Mouse (Mus musculus) right cerebral cortex, postnatal 4 days (tissue): ENCODE data around the gene Inpp4b.
A peak's percentile ranks its signal among the peaks of the same experiment; 100 is the strongest.
"Not testable (repeated sequence)": the region's sequence is repeated elsewhere in the genome, so short reads cannot be mapped to it uniquely, and the experiment has no call there.

Experiments used
- DNase-seq: peaks from one replicate; pipeline ENCODE4 v3.0.0-alpha.2; 2022

The Inpp4b gene

DNA sequence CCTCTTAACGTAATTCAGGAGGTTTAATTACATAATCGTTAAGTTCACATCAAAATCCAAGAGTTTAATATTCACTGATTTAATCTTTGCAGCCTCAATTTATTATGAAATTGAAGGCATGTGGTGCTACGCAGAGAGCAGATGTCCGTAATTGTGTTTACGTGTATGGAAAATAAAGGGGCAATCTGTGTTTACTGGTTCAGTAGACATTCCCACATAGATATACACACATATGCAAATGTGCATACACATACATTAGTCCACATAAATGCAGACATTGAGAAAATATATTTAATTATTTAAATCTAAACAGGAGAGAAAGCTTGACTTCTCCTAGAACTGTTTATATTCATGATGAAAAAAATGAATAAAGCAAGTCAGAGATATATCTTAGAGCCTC lies 675.4 kb downstream of the Inpp4b start:
- DNase-seq, result no peak

DNA sequence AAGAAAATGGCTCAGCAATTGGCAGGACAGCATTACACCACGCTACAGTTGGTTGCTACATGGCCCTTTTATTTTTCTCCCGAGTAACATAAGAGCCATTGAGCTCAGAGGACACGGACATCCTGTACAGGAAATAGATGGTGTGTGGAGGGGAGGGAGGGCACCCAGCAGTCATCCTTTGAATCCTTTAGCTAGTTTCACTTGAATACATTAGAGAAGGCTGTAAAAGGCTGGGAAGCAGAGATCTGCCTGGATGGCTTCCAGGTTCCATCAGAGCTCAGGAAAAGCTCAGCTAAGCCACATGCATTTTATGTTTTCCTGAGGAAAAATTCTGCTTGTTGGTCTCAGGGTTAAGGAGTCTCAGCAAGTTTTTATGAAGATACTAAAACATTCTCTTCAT lies 685.0 kb downstream of the Inpp4b start:
- DNase-seq, result peak; percentile 33

DNA sequence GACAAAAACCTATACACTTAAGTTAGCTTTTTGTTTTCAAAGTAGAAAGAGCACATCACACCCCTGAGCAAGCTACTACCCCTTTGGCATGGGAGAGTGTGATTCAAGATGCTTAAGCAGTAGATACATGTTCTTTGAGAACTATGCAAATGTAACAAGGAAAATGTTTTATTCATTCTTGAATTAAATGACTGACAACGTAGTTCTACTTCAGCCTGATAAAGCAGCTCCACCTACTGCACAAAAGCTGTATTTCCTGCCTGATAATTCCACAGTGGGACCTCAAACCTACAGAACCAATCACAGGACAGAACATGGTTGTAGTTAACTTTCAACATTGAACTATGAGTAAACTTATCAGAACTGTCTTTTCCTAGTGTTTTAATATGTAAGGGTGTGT lies 686.5 kb downstream of the Inpp4b start:
- peak; percentile 31 for DNase-seq

DNA sequence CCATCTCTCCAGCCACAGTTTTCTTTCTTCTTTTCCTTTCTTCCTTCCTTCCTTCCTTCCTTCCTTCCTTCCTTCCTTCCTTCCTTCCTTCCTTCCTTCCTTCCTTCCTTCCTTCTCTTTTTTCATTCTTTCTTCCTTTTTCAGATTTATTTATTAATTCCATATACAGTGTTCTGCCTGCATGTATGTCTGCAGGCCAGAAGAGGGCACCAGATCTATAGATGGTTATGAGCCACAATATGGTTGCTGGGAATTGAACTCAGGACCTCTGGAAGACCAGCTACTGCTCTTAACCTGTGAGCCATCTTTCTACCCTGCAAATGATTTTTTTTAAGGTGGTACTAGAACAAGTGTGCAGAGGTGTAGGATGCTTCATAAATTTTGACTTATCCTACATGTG lies 689.7 kb downstream of the Inpp4b start:
- DNase-seq, result not testable (repeated sequence)

DNA sequence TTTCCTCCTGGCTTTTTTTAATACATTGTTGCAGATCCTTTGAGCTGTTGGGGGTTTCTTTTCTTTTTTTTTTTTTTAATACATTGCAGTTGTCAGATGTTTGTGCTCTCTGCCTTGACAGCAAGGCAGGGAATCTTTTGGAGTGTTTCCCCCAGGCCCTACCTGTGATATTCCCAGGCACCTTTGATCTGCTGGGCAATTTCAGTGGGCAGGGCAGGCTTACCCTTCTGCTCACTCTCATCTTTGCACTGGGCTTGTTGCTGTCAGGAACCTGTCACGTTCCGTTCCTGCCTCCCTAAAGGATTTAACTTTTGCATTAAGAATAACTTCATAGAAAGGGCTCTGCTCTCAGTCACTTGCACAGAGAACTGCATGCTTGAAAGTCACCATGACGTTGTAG lies 711.7 kb downstream of the Inpp4b start:
- no peak for DNase-seq

DNA sequence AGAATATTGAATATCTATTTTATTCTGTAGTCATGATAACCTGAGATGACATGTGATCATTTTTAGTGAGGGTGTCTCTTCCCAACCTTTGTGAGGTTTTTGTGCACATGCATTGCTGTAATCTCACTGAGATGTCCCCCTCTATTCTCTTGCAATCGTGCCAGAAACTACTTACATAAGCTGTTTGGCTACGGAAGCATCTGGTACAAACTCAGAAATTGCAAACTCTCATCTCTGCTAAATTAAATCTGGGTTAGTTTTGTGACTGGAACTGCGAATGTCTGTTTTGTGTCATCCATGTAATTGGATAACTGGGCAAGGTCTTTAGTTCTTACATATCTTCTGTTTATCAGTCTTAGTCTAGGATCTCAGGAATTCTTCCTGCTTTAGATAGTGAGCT lies 725.3 kb downstream of the Inpp4b start:
- DNase-seq, result no peak

DNA sequence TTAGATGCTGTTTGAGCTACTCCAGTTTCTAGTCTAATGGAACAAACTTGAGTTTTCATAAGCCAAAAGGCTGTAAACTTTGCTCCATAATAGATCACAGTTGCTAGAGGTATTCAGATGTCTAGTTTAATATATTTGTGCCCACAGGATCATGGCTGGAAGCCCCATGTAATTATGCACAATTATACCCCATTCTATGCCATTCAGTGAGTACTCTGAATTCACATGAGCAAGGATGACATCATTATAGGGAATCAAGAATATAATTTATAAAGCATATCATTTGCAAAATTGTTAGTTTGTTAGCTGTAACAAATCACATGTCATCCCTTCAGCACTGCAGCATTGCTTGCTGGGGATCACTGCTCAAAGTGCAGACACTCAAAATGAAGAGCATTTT lies 736.9 kb downstream of the Inpp4b start:
- DNase-seq, result no peak

DNA sequence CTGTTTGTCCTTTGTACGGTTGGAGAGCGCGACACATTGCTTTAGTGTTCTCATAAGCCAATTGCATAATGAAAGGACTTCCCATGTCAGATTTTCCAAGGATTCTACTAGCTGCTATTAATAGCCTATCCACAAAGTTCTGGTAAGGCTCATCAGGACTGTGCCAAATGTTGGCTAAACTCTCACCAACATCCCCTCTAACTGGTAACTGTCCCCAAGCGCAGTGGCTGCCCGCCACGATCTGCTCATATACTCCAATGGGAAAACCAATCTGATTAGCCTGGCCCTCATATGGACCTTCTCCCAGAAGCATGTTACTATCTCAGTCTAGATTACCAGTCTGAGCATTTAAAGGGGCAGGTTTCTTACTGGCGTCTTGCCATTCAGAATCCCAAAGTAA lies 744.3 kb downstream of the Inpp4b start:
- DNase-seq, result not testable (repeated sequence)

DNA sequence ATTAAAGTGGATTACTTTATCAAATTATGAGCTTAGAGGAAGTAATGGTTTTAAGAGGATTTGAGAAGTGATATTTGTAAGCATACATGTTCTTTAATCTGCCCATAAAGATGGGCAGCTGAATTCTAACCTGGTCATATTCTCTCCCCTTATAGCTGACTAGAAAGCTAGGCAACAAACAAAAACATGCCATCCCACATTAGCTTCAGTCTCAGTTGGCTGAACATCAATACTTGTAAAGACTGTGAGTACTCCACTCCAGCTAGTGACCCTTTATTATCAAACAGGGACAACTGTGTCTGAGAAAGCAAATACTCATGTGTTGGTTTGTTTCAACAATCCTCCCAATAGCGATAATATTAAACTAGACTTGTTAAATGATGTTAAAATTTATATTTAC lies 748.5 kb downstream of the Inpp4b start:
- no peak for DNase-seq

DNA sequence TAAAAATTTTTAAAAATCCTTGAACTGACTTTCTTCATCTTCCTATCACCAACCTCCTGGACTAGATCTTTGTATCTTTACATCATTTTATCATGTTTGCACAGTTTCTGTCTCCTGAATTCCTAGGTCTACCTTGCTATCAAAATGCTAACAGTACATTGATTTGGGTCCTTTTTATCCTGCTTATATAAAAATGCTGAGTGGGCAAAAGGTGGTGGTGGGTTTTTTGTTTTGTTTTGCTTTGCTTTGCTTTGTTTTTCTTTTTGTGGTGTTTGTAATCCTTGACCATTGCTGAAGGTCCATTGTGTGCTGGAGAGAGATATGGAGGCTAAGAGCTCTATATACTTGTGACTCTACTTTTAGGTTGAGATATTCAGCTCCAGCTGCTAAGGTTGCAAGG lies 750.9 kb downstream of the Inpp4b start:
- no peak for DNase-seq

DNA sequence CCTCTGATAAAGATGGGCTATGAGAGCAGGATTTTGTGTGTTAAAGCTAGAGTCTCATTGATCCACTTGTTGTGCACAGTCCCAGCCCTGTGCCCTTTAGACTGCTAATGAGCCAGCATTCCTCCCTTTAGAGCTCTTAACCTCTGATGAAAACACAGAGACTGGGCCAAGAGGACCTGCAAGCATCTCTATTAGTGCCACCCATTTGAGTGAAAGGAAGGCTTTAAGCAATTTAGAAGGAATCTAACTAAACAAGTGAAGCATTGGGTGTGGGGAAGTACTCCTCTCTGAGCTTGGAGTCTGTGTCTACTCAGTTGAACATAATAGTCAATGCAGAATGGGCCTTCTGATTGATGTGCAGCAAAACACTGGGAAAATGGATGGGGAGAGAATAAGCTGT lies 762.2 kb downstream of the Inpp4b start:
- no peak for DNase-seq

DNA sequence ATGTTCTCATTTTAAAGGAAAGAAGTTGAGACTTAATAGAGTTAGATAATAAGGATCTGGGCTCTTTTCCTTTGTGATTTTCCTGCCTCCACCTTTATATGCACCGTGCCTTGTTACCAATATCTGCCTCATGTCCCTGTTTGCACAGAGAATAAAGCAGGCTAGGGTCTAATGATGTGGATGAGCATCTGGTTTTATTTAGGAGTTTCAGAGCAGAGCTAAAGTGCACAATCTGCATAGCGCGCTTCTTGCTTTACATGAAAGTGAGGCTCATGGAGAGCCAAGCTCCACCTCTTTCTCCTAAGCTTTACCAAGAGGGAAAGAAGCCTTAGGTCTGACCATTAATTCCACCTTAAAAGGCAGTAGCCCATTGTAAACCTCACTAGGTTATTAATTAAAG lies 763.8 kb downstream of the Inpp4b start:
- no peak for DNase-seq

DNA sequence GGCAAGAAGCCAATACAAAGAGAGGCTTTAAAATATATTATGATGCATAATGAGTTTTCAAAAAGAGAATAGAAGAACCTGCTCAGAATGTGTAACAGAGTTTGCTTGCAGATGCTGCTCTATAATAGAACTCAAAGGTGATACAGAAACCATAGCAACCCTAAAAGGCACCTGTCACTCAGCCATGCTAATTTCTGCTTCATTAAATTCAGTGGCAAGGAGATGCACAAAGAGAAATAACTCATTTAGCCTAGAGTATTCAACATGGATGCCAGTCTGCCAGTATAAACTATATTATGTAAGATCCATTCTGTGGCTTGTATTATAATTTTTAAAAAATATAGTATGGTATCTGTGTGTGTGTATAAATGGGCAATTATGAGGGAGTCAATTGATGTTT lies 807.9 kb downstream of the Inpp4b start:
- DNase-seq, result no peak

DNA sequence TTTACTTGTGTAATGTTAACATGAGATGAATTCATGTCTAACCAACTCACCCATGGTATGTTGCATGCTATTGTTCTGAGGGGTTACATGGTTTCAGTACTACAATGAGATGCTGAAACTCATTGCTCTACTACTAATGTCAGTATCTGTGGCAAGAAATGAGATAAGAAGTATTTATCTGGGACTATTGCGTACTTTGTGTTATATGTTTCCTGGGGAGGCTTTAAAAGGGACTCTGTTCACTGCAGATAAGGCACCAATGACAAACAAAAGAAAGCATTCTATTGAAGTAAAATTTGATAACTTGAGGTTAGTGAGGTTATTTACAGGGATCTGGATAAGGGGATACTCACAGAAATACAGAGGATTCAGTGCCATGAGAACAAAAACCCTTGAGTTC lies 815.6 kb downstream of the Inpp4b start:
- no peak for DNase-seq
